Mouse (Mus musculus) lung, embryonic 15.5 days (tissue): Measurements from ENCODE around the gene Drosha. TPM values are rescaled to one million over a fixed set of nuclear protein-coding genes. Genes with fewer than 3 reads are reported as not detected.

Source experiments
- ATAC-seq: fragments of 200-750 bp; cut with Nextera tagmentation; 2 replicates; pipeline ENCODE4 v1.8.0; 2017; ENCODE audit warnings: moderate number of reproducible peaks, borderline replicate concordance; ENCODE audit not compliant: low FRiP score, low TSS enrichment; ENCODE audit errors: extremely low read depth
- H3K27ac ChIP-seq: fragments of 300-500 bp; sonication (generic); 2 replicates; pipeline ENCODE4 v1.5.1; 2015; ENCODE audit warnings: moderate library complexity, mild to moderate bottlenecking, inconsistent platforms
- H3K27me3 ChIP-seq: fragments of 300-500 bp; sonication (generic); 2 replicates; pipeline ENCODE4 v1.6.1; 2015; ENCODE audit warnings: inconsistent platforms
- H3K36me3 ChIP-seq: fragments of 300-500 bp; sonication (generic); 2 replicates; pipeline ENCODE4 v1.6.1; 2015; ENCODE audit warnings: inconsistent platforms
- H3K4me1 ChIP-seq: fragments of 300-500 bp; sonication (generic); 2 replicates; pipeline ENCODE4 v1.6.1; 2015; ENCODE audit warnings: inconsistent platforms
- H3K4me2 ChIP-seq: fragments of 300-500 bp; sonication (generic); 2 replicates; pipeline ENCODE4 v1.6.1; 2015; ENCODE audit warnings: inconsistent platforms, mild to moderate bottlenecking, moderate library complexity
- H3K4me3 ChIP-seq: fragments of 300-500 bp; sonication (generic); 2 replicates; pipeline ENCODE4 v1.5.1; 2015; ENCODE audit warnings: mild to moderate bottlenecking, inconsistent platforms
- H3K9ac ChIP-seq: fragments of 300-500 bp; sonication (generic); 2 replicates; pipeline ENCODE4 v1.6.1; 2015; ENCODE audit warnings: inconsistent platforms
- H3K9me3 ChIP-seq: fragments of 300-500 bp; sonication (generic); 2 replicates; pipeline ENCODE4 v1.6.1; 2016; ENCODE audit warnings: inconsistent platforms
- WGBS: fragments of 180-500 bp; shearing (Covaris S2); methylation state at CpG from one replicate; pipeline ENCODE4 v1.1.7; 2015; 5-methylcytosine and 5-hydroxymethylcytosine counted together
- polyA plus RNA-seq: library from polyadenylated mRNA; unstranded; fragments of >200 nt; fragmentation: Nextera tagmentation; extraction: Ambion mirVana; gene quantifications from 2 replicates; pipeline ENCODE4 v1.2.1, GENCODE M21; 2015

The Drosha gene
- polyA plus RNA-seq, 1 experiment from 2014 or later, result 29.7 TPM

- H3K27me3 ChIP-seq, result no peaks in the 10 kb centered on the region
- no peaks in the 10 kb centered on the region for H3K9me3 ChIP-seq
- ATAC-seq, result no peak
- H3K4me2 ChIP-seq, result no peak overlapping the region
- 74% methylated on average over 4 of the region's 4 CpGs for WGBS
- H3K4me1 ChIP-seq, result no peaks in the 10 kb centered on the region
- H3K9ac ChIP-seq, result no peak overlapping the region
- no peak overlapping the region for H3K27ac ChIP-seq
- H3K4me3 ChIP-seq, result no peak overlapping the region
- H3K36me3 ChIP-seq, result peaks cover 14% of the 10 kb centered on the region
These were observed 19.5 kb upstream of the Drosha start for GRCm38 (mm10) chr15:12805071-12805470.

DNA sequence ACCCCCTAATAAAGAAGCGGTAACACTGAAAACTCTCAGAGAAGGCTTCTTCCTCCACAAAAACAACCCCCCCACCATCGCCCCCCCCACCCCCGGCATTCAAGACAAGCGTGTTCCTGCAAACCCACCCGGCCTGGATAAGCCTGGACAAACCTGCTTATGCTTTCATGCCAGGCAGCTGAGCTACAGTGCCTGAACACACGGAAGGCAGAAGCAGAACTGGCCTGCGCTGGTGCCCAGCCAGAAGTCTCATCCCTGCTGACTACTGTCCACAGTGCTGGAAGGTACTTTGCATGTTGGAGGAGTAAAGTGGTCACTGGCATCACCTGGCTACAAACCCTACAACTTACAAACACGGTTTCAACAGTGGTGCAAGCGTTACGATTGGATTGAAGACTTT lies 17.5 kb upstream of the Drosha start:
- H3K36me3 ChIP-seq, result peaks cover 34% of the 10 kb centered on the region
- H3K9me3 ChIP-seq, result no peaks in the 10 kb centered on the region
- WGBS, result 88% methylated on average over 10 of the region's 10 CpGs
- H3K4me2 ChIP-seq, result no peak overlapping the region
- H3K4me1 ChIP-seq, result no peaks in the 10 kb centered on the region
- no peak overlapping the region for H3K27ac ChIP-seq
- ATAC-seq, result no peak
- no peak overlapping the region for H3K4me3 ChIP-seq
- no peaks in the 10 kb centered on the region for H3K27me3 ChIP-seq
- no peak overlapping the region for H3K9ac ChIP-seq

- Histone ChIP-seq H3K9ac (no peak overlapping the region), H3K4me3 (no peak overlapping the region), H3K9me3 (no peaks in the 10 kb centered on the region), H3K4me1 (no peaks in the 10 kb centered on the region), H3K27ac (no peak overlapping the region), H3K36me3 (peaks cover 52% of the 10 kb centered on the region), H3K27me3 (no peaks in the 10 kb centered on the region), H3K4me2 (no peak overlapping the region)
- no peak for ATAC-seq
- 77% methylated on average over 6 of the region's 6 CpGs for WGBS
These were observed 15.3 kb upstream of the Drosha start for GRCm38 (mm10) chr15:12809305-12809704.

DNA sequence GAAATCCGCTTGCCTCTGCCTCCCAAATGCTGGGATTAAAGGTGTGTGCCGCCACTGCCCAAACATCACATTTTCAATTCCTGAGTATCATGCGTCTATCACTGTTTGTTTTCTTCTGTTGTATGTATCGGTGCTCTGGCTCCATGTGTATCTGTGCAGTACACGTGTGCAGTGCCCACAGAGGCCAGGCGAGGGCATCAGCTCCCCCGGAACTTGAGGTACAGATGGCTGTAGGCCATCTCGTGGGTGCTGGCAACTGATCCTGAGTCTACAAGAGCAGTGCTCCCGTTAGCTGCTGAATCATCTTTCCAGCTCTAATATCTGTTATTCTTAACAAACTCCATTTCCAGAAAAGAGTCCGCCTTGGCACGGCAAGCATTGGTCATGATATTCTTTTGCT lies 12.0 kb upstream of the Drosha start:
- WGBS, result 93% methylated on average over 11 of the region's 11 CpGs
- no peaks in the 10 kb centered on the region for H3K27me3 ChIP-seq
- H3K4me1 ChIP-seq, result no peaks in the 10 kb centered on the region
- H3K9ac ChIP-seq, result no peak overlapping the region
- no peak overlapping the region for H3K4me2 ChIP-seq
- ATAC-seq, result no peak
- H3K36me3 ChIP-seq, result peaks cover 79% of the 10 kb centered on the region
- no peak overlapping the region for H3K4me3 ChIP-seq
- no peaks in the 10 kb centered on the region for H3K9me3 ChIP-seq
- H3K27ac ChIP-seq, result no peak overlapping the region

DNA sequence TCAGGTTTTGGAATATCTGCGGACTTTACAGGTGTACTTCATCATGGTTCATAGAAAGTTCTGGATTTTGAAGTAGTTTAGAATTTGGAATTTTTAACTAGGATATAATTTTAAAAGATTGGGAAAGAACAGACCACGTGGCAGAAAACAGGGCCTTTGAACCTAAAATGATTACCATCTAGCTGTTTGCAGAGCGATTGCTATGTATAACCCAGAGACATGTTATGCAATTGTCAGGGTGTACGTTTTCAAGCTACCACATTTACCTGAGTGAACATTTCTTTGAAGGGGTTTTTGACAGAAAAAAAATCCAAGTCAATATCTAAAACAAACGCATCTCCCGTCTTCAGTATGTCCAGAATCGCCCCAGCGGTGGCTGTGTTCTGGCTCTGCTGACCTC lies 7.0 kb upstream of the Drosha start:
- WGBS, result 85% methylated on average over 8 of the region's 8 CpGs
- H3K27ac ChIP-seq, result no peak overlapping the region
- H3K36me3 ChIP-seq, result peaks cover 81% of the 10 kb centered on the region
- no peak overlapping the region for H3K4me2 ChIP-seq
- H3K27me3 ChIP-seq, result no peaks in the 10 kb centered on the region
- no peaks in the 10 kb centered on the region for H3K9me3 ChIP-seq
- H3K9ac ChIP-seq, result no peak overlapping the region
- ATAC-seq, result no peak
- H3K4me1 ChIP-seq, result no peaks in the 10 kb centered on the region
- no peak overlapping the region for H3K4me3 ChIP-seq

DNA sequence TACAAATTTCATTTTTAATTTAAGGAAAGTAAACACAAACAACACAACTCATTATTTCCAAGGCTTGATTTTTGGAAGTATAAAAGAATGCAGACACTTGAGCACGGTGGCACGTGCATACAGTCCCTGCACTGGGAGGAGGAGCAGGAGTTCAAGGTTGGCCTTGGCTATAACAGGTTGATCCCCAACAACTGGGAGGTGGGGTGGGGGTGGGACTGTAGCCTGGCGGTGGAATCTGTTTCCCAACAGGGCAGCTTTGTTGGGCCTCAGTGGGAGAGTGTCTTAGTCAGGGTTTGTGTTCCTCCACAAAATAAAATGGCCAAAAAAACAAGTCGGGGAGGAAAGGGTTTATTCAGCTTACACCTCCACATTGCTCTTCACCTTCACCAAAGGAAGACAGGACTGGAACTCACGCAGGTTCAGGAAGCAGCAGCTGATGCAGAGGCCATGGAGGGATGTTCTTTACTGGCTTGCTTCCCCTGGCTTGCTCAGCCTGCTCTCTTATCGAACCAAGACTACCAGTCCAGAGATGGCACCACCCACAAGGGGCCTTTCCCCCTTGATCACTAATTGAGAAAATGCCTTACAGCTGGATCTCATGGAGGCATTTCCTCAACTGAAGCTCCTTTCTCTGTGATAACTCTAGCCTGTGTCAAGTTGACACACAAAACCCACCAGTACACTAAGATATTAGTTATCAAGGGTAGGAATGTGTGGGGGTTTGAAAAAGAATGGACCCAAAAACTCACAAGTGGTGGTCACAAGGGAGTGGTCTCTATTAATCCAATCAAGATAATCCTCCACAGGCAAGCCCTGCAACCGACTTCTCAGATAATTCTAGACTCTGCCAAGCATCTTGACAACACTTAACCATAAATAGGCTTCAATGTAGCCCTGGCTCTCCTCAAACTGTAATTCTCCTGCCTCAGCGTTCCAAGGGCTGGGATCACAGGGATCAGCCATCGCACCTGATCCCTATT lies 1.9 kb upstream of the Drosha start:
- no peak overlapping the region for H3K4me3 ChIP-seq
- peaks cover 44% of the 10 kb centered on the region for H3K36me3 ChIP-seq
- H3K4me1 ChIP-seq, result peaks cover 17% of the 10 kb centered on the region
- H3K9ac ChIP-seq, result no peak overlapping the region
- 0 out of 2 replicates have a peak overlapping the region, but pooled peaks have one; percentile 71 for H3K4me2 ChIP-seq
- 84% methylated on average over 9 of the region's 9 CpGs for WGBS
- no peak for ATAC-seq
- no peaks in the 10 kb centered on the region for H3K27me3 ChIP-seq
- no peaks in the 10 kb centered on the region for H3K9me3 ChIP-seq
- no peak overlapping the region for H3K27ac ChIP-seq

- Histone ChIP-seq H3K4me1 (peaks cover 17% of the 10 kb centered on the region), H3K9ac (peak overlapping the region; percentile 89), H3K27ac (no peak overlapping the region), H3K9me3 (no peaks in the 10 kb centered on the region), H3K36me3 (peaks cover 44% of the 10 kb centered on the region), H3K4me2 (peak overlapping the region; percentile 71), H3K4me3 (peak overlapping the region; percentile 78), H3K27me3 (no peaks in the 10 kb centered on the region)
- no peak for ATAC-seq
- 82% methylated on average over 2 of the region's 2 CpGs for WGBS
These were observed 1.0 kb upstream of the Drosha start for GRCm38 (mm10) chr15:12823455-12824119.

GRCm38 (mm10) chr15:12824965-12825364 lies 350 bp downstream of the Drosha start:
- peak overlapping the region; percentile 71 for H3K4me2 ChIP-seq
- H3K9ac ChIP-seq, result peak overlapping the region; percentile 71
- H3K4me3 ChIP-seq, result peak overlapping the region; percentile 78
- peak; percentile 23 for ATAC-seq
- peak overlapping the region; percentile 37 for H3K27ac ChIP-seq
- WGBS, result 1% methylated on average over 31 of the region's 31 CpGs
- H3K27me3 ChIP-seq, result no peaks in the 10 kb centered on the region
- peaks cover 40% of the 10 kb centered on the region for H3K36me3 ChIP-seq
- no peaks in the 10 kb centered on the region for H3K9me3 ChIP-seq
- peaks cover 17% of the 10 kb centered on the region for H3K4me1 ChIP-seq

- Histone ChIP-seq H3K4me1 (peaks cover 17% of the 10 kb centered on the region), H3K27ac (no peak overlapping the region), H3K9ac (peak overlapping the region; percentile 71), H3K9me3 (no peaks in the 10 kb centered on the region), H3K4me3 (peak overlapping the region; percentile 78), H3K4me2 (peak overlapping the region; percentile 71), H3K36me3 (peaks cover 38% of the 10 kb centered on the region), H3K27me3 (no peaks in the 10 kb centered on the region)
- 51% methylated on average over 12 of the region's 12 CpGs for WGBS
- no peak for ATAC-seq
These were observed 793 bp downstream of the Drosha start for GRCm38 (mm10) chr15:12825408-12825807.

- no peak overlapping the region for H3K4me3 ChIP-seq
- H3K4me2 ChIP-seq, result no peak overlapping the region
- H3K4me1 ChIP-seq, result peaks cover 11% of the 10 kb centered on the region
- H3K27me3 ChIP-seq, result no peaks in the 10 kb centered on the region
- H3K9me3 ChIP-seq, result no peaks in the 10 kb centered on the region
- no peak overlapping the region for H3K9ac ChIP-seq
- H3K36me3 ChIP-seq, result peaks cover 44% of the 10 kb centered on the region
- ATAC-seq, result no peak
- 81% methylated on average over 3 of the region's 3 CpGs for WGBS
- no peak overlapping the region for H3K27ac ChIP-seq
These were observed 5.3 kb downstream of the Drosha start for GRCm38 (mm10) chr15:12829878-12830277.

DNA sequence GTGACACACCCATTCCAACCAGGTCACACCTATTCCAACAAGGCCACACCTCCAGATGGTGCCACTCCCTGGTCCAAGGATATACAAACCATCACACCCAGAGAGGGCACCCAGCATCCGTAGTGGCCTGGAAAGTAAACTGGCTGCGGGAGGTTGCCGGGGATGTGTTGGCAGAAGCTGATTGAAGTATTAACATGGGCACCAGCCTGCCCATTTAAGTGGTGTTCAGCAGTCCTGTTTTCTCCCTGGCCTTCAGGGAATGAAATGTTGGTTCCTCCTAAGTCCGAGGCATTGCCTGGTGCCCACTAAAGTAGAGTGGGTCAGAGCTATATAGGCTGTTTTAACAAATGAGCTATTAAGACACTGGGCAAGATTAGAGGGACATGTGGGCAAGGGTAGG lies 8.0 kb downstream of the Drosha start:
- Histone ChIP-seq H3K27ac (no peak overlapping the region), H3K27me3 (no peaks in the 10 kb centered on the region), H3K4me1 (no peaks in the 10 kb centered on the region), H3K36me3 (peaks cover 55% of the 10 kb centered on the region), H3K9ac (no peak overlapping the region), H3K4me3 (no peak overlapping the region), H3K4me2 (no peak overlapping the region), H3K9me3 (no peaks in the 10 kb centered on the region)
- WGBS, result 95% methylated on average over 4 of the region's 4 CpGs
- ATAC-seq, result no peak

GRCm38 (mm10) chr15:12833385-12833784 lies 8.8 kb downstream of the Drosha start:
- Histone ChIP-seq H3K36me3 (peaks cover 51% of the 10 kb centered on the region), H3K9me3 (no peaks in the 10 kb centered on the region), H3K9ac (no peak overlapping the region), H3K4me3 (no peak overlapping the region), H3K27me3 (no peaks in the 10 kb centered on the region), H3K27ac (no peak overlapping the region), H3K4me2 (no peak overlapping the region), H3K4me1 (no peaks in the 10 kb centered on the region)
- no peak for ATAC-seq
- 97% methylated on average over 31 of the region's 31 CpGs for WGBS
